7 mouse cellular contexts compared by ENCODE assay signal in the genomic region with DNA sequence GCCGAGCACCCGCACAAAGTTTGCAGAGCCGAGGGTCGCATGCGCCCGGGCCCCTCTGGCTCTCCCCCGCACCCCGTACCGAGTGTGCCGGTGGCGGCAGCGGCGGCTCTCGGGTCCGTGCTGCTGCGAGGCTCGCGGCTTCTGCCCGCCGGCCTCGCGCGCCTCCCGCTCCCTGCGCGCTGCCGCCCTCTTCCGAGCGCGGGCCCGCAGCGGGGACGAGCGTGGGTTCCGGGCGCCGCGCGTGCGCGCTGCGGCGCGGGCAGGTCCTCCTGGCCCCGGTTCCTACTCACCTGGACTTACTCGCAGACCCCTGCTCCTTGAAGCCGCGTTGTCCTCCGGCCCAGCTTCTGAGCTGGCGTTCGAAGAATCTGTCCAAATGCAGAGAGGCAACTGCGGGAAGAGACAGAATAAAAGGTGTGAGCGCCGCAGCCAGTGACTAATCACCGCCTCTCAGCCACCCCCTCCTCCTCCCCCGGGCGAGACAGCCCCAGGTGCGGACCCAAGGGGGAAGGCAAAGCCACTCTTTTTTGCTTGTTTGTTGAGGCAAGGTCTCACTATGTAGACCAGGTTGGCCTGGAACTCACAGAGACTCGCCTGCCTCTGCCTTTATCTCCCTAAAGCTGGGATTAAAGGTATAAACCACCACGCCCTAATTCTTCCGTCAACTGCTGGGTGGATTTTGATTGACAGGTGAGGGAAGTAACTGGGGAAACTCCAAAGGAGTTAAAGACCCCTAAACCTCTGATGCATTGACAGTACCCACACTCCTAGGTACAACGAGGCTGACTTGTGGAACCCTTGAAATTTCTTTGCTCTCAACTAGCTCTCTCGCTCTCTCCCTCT. TPM values are rescaled to one million over a fixed set of nuclear protein-coding genes. Genes with fewer than 3 reads are reported as not detected.
DNase-seq lines count a peak whose midpoint lies in the region; ATAC-seq and TF ChIP-seq lines count a peak whose summit lies in the region.

No protein-coding gene starts in this region.

- intact Hi-C loops in heart, postnatal 14 days (cut with DNase I), result no loop called here

- no peaks in the 10 kb centered on the region for H3K9me3 ChIP-seq in MEL (replicated peaks; ENCODE audit: insufficient read depth, low read length)
- no peaks in the 10 kb centered on the region for H3K9me3 ChIP-seq in embryonic facial prominence, embryonic 15.5 days (replicated peaks)

- peak; percentile 58 for ATAC-seq in embryonic facial prominence, embryonic 15.5 days (ENCODE audit: insufficient number of reproducible peaks, low FRiP score, low TSS enrichment, low read depth)

- H3K27ac ChIP-seq in MEL (ENCODE audit: control insufficient read depth, low read depth, low read length), result no peak overlapping the region
- peak overlapping the region; percentile 65 for H3K27ac ChIP-seq in embryonic facial prominence, embryonic 15.5 days (replicated peaks)
- no peak overlapping the region for H3K27ac ChIP-seq in macrophage
- no peak overlapping the region for H3K27ac ChIP-seq in small intestine, adult 2 months (ENCODE audit: insufficient read depth, low read depth, low read length)

- DNase-seq in MEL (ENCODE audit: low read depth, low spot score), result peak; percentile 82
- peak; percentile 76 for DNase-seq in adrenal gland, postnatal 14 days
- DNase-seq in heart, postnatal 14 days, result peak; percentile 63 to 75
- peak; percentile 56 to 57 for DNase-seq in layer of hippocampus, postnatal 25 days (ENCODE audit: extremely low spot score in 1 of 2, low spot score in 1 of 2)

- WGBS in embryonic facial prominence, embryonic 15.5 days, result 2% methylated on average over 63 of the region's 63 CpGs
- WGBS in macrophage (ENCODE audit: missing documents), result 2% methylated on average over 56 of the region's 63 CpGs
- WGBS in small intestine, adult 2 months, result 3% methylated on average over 63 of the region's 63 CpGs

- TF ChIP-seq CTCF in MEL (IDR thresholded peaks at IDR 0.05 in 2 of 3, conservative IDR thresholded peaks at IDR 0.05 in 1 of 3; ENCODE audit: control insufficient read depth in 1 of 3, insufficient read depth in 1 of 3, low read depth in 2 of 3, low read length in 3 of 3, poor library complexity in 1 of 3, severe bottlenecking in 1 of 3), result 0 out of 6 replicates have a peak, but pooled peaks of 1 of the 3 experiments have one; percentile 9
- no peak for TF ChIP-seq CTCF in small intestine, adult 2 months (IDR thresholded peaks at IDR 0.05; ENCODE audit: extremely low read depth, insufficient read length, insufficient replicate concordance, low read depth, low read length)

- no peaks in the 10 kb centered on the region for H3K27me3 ChIP-seq in MEL (ENCODE audit: control insufficient read depth in 1 of 2, insufficient read depth in 2 of 2, low read length in 2 of 2)
- peaks cover 11% of the 10 kb centered on the region for H3K27me3 ChIP-seq in embryonic facial prominence, embryonic 15.5 days
- H3K27me3 ChIP-seq in small intestine, adult 2 months (ENCODE audit: control insufficient read depth, insufficient read depth, low read length), result peaks cover 15% of the 10 kb centered on the region

- peak overlapping the region; percentile 87 for H3K9ac ChIP-seq in MEL (ENCODE audit: control insufficient read depth, low read depth, low read length, poor library complexity, severe bottlenecking)
- peak overlapping the region; percentile 50 for H3K9ac ChIP-seq in embryonic facial prominence, embryonic 15.5 days

- H3K4me3 ChIP-seq in MEL (ENCODE audit: control insufficient read depth in 1 of 2, insufficient read depth in 1 of 2, low read depth in 2 of 2, low read length in 2 of 2) (peak overlapping the region; percentile 74 to 90), macrophage (ENCODE audit: inconsistent target) (peak overlapping the region; percentile 41)
- peak overlapping the region; percentile 63 for H3K4me3 ChIP-seq in embryonic facial prominence, embryonic 15.5 days (replicated peaks)
- peak overlapping the region; percentile 91 for H3K4me3 ChIP-seq in small intestine, adult 2 months (ENCODE audit: low read depth, low read length)

- H3K4me1 ChIP-seq in MEL (ENCODE audit: control insufficient read depth in 1 of 2, insufficient read depth in 2 of 2, low read length in 2 of 2), result peaks cover 2 to 17% of the 10 kb centered on the region in 2 experiments; a peak in 3 of 4 replicates
- peaks cover 40% of the 10 kb centered on the region for H3K4me1 ChIP-seq in embryonic facial prominence, embryonic 15.5 days
- no peaks in the 10 kb centered on the region for H3K4me1 ChIP-seq in small intestine, adult 2 months (ENCODE audit: control insufficient read depth, insufficient read depth, insufficient read length, low read length)

- TF ChIP-seq RAD21 in MEL (IDR thresholded peaks at IDR 0.05; ENCODE audit: low read depth, low read length), result no peak

- TF ChIP-seq POLR2A in MEL (IDR thresholded peaks at IDR 0.05; ENCODE audit: control insufficient read depth in 1 of 2, insufficient read depth in 1 of 2, low read depth in 1 of 2, low read length in 2 of 2, poor library complexity in 1 of 2), result peak; percentile 82 to 93
- TF ChIP-seq POLR2A in small intestine, adult 2 months (IDR thresholded peaks at IDR 0.05; ENCODE audit: low read depth, low read length), result no peak

- peaks cover 0 to 9% of the 10 kb centered on the region in 2 experiments; a peak in 2 of 4 replicates for H3K36me3 ChIP-seq in MEL (ENCODE audit: control insufficient read depth in 1 of 2, insufficient read depth in 2 of 2, low read length in 2 of 2)
- H3K36me3 ChIP-seq in embryonic facial prominence, embryonic 15.5 days, result no peaks in the 10 kb centered on the region
- H3K36me3 ChIP-seq in macrophage (ENCODE audit: inconsistent target), result no peaks in the 10 kb centered on the region
- H3K36me3 ChIP-seq in small intestine, adult 2 months (ENCODE audit: control insufficient read depth, insufficient read depth, low read length), result no peaks in the 10 kb centered on the region

- H3K79me2 ChIP-seq in MEL (ENCODE audit: control insufficient read depth, insufficient read depth, low read length, poor library complexity), result peaks cover 1% of the 10 kb centered on the region; the same call in 1 of the 2 replicates
- no peaks in the 10 kb centered on the region for H3K79me2 ChIP-seq in macrophage (ENCODE audit: inconsistent target)

- no peak; a peak in 2 of 4 replicates for TF ChIP-seq EP300 in MEL (IDR thresholded peaks at IDR 0.05; ENCODE audit: low read depth in 1 of 2, low read length in 2 of 2)

- peak overlapping the region; percentile 71 for H3K4me2 ChIP-seq in embryonic facial prominence, embryonic 15.5 days (replicated peaks)

TF ChIP-seq in MEL, 35 proteins besides CTCF, POLR2A, EP300 and RAD21:
- no peak for TF ChIP-seq CHD2 (IDR thresholded peaks at IDR 0.05; ENCODE audit: low read length)
- TF ChIP-seq NRF1 (IDR thresholded peaks at IDR 0.05; ENCODE audit: insufficient read depth, low read depth, low read length, poor library complexity, severe bottlenecking), result peak; percentile 81
- no peak for TF ChIP-seq MYB (IDR thresholded peaks at IDR 0.05; ENCODE audit: low read depth, low read length)
- TF ChIP-seq TBP (IDR thresholded peaks at IDR 0.05; ENCODE audit: low read depth, low read length), result no peak
- 0 out of 2 replicates have a peak, but pooled peaks have one; percentile 4 for TF ChIP-seq RCOR1 (IDR thresholded peaks at IDR 0.05; ENCODE audit: low read depth, low read length)
- peak; percentile 61 for TF ChIP-seq SIN3A (IDR thresholded peaks at IDR 0.05; ENCODE audit: low read length)
- TF ChIP-seq UBTF (IDR thresholded peaks at IDR 0.05; ENCODE audit: borderline replicate concordance, insufficient read depth, low read depth, low read length), result peak; percentile 69; the same call in 1 of the 2 replicates
- peak; percentile 67; the same call in 1 of the 2 replicates for TF ChIP-seq MXI1 (IDR thresholded peaks at IDR 0.05; ENCODE audit: low read depth, low read length)
- 0 out of 2 replicates have a peak, but pooled peaks have one; percentile 4 for TF ChIP-seq ZNF384 (IDR thresholded peaks at IDR 0.05; ENCODE audit: low read depth, low read length)
- TF ChIP-seq USF2 (IDR thresholded peaks at IDR 0.05; ENCODE audit: borderline replicate concordance in 1 of 2, insufficient read depth in 1 of 2, low read depth in 1 of 2, low read length in 2 of 2), result no peak
- TF ChIP-seq MAFK (IDR thresholded peaks at IDR 0.05; ENCODE audit: borderline replicate concordance, low read depth, low read length), result no peak
- peak; percentile 37; the same call in 1 of the 2 replicates for TF ChIP-seq MAZ (IDR thresholded peaks at IDR 0.05; ENCODE audit: low read depth, low read length)
- peak; percentile 49 for TF ChIP-seq TCF12 (IDR thresholded peaks at IDR 0.05; ENCODE audit: low read depth, low read length)
- TF ChIP-seq NELFE (IDR thresholded peaks at IDR 0.05; ENCODE audit: low read depth, low read length), result peak; percentile 82
- no peak for TF ChIP-seq BHLHE40 (IDR thresholded peaks at IDR 0.05; ENCODE audit: borderline replicate concordance, low read depth, low read length)
- peak; percentile 46; the same call in 1 of the 2 replicates for TF ChIP-seq HCFC1 (IDR thresholded peaks at IDR 0.05; ENCODE audit: low read depth, low read length)
- 0 out of 2 replicates have a peak, but pooled peaks have one; percentile 23 for TF ChIP-seq POLR2AphosphoS2 (IDR thresholded peaks at IDR 0.05; ENCODE audit: low read length)
- TF ChIP-seq ZMIZ1 (IDR thresholded peaks at IDR 0.05; ENCODE audit: low read depth, low read length), result peak; percentile 72
- TF ChIP-seq E2F4 (IDR thresholded peaks at IDR 0.05; ENCODE audit: borderline replicate concordance, low read depth, low read length), result peak; percentile 24; the same call in 1 of the 2 replicates

RNA-seq across cellular contexts. Expression of gene Dusp14, which starts 0.6 kb away (rescaled TPM):
- total RNA-seq in MEL (2012; rRNA removed), result 6.6 and 7.9 TPM in 2 replicates
- polyA plus RNA-seq in MEL (2012; ENCODE audit: insufficient read depth in 1 of 2, insufficient read length in 2 of 2, low read depth in 1 of 2, low replicate concordance in 2 of 2, missing spikeins in 1 of 2) (1 to 10 TPM in 1 of 2 experiments, not detected in 1; 9.7 TPM), macrophage (2018) (0.43 to 1.8 TPM in 2 of 3 replicates, not detected in the other)
- 4.4 and 4.9 TPM in 2 replicates for total RNA-seq in adrenal gland, postnatal 14 days (2021)
- 37.5 and 40.2 TPM in 2 replicates for polyA plus RNA-seq in embryonic facial prominence, embryonic 15.5 days (2015; fragmentation: Nextera tagmentation; extraction: Ambion mirVana)
- under 1 TPM; 0.69 to 0.76 TPM for total RNA-seq in heart, postnatal 14 days (2021)
- 10 to 100 TPM; 31.0 to 35.4 TPM for total RNA-seq in layer of hippocampus, postnatal 25 days (2021)
- 10 to 100 TPM in 2 of 26 experiments, 1 to 10 TPM in 6, under 1 TPM in 6, not detected in 12; 0.63 to 10.3 (median 2.7) TPM for total RNA-seq in macrophage (2018; cell fraction: chromatin; rRNA removed)
- 10 to 100 TPM in 3 of 26 experiments, 1 to 10 TPM in 6, under 1 TPM in 12, not detected in 5; 0.07 to 30.0 (median 0.62) TPM for total RNA-seq in macrophage (2018; cell fraction: cytosol; rRNA removed)
- 10 to 100 TPM in 1 of 26 experiments, 1 to 10 TPM in 6, under 1 TPM in 8, not detected in 11; 0.32 to 14.7 (median 0.84) TPM for total RNA-seq in macrophage (2018; cell fraction: nucleus; rRNA removed)
- 3.3 and 10.3 TPM in 2 replicates for polyA plus RNA-seq in small intestine, adult 2 months (2012; rRNA removed)

Comparison
In these comparisons a context has a peak if more than half of its experiments do, and no peak if none do; other contexts are left out.
1. H3K4me3 ChIP-seq: peak in every context shown above with its lines; median percentile 91 in small intestine, adult 2 months; 82 in MEL; 63 in embryonic facial prominence, embryonic 15.5 days; 41 in macrophage.